Mouse (Mus musculus): Measurements from ENCODE around the gene Gm49358. TPM values are rescaled to one million over a fixed set of nuclear protein-coding genes. Genes with fewer than 3 reads are reported as not detected.

Gene Gm49358
- polyA plus RNA-seq, 1 experiment, result not detected

- TF ChIP-seq POLR2A (IDR thresholded peaks at IDR 0.05; ENCODE audit: extremely low read depth, insufficient read depth, low read length), result no peak
- no peak for TF ChIP-seq CTCF (IDR thresholded peaks at IDR 0.05; ENCODE audit: extremely low read depth, insufficient read depth, low read length)
- H3K27ac ChIP-seq (ENCODE audit: insufficient read depth, low read length), result no peak overlapping the region
- peaks cover 7% of the 10 kb centered on the region for H3K4me1 ChIP-seq (ENCODE audit: control insufficient read depth, insufficient read depth, low read length)
- no peak overlapping the region for H3K4me3 ChIP-seq (ENCODE audit: insufficient read depth, low read length)
Observed at GRCm38 (mm10) chr10:86785396-86785795, 21.6 kb downstream of the Gm49358 start.

GRCm38 (mm10) chr10:86786083-86786482, 22.3 kb downstream of the Gm49358 start:
- Histone ChIP-seq H3K4me1 (ENCODE audit: control insufficient read depth, insufficient read depth, low read length) (peaks cover 7% of the 10 kb centered on the region), H3K4me3 (ENCODE audit: insufficient read depth, low read length) (no peak overlapping the region), H3K27ac (ENCODE audit: insufficient read depth, low read length) (no peak overlapping the region)
- no peak for TF ChIP-seq POLR2A (IDR thresholded peaks at IDR 0.05; ENCODE audit: extremely low read depth, insufficient read depth, low read length)
- TF ChIP-seq CTCF (IDR thresholded peaks at IDR 0.05; ENCODE audit: extremely low read depth, insufficient read depth, low read length), result no peak

GRCm38 (mm10) chr10:86788193-86788592, 24.4 kb downstream of the Gm49358 start:
- Histone ChIP-seq H3K4me3 (ENCODE audit: insufficient read depth, low read length) (no peak overlapping the region), H3K27ac (ENCODE audit: insufficient read depth, low read length) (peak overlapping the region; percentile 18; the same call in 1 of the 2 replicates), H3K4me1 (ENCODE audit: control insufficient read depth, insufficient read depth, low read length) (peaks cover 7% of the 10 kb centered on the region)
- TF ChIP-seq CTCF (IDR thresholded peaks at IDR 0.05; ENCODE audit: extremely low read depth, insufficient read depth, low read length) (no peak), POLR2A (IDR thresholded peaks at IDR 0.05; ENCODE audit: extremely low read depth, insufficient read depth, low read length) (no peak)

GRCm38 (mm10) chr10:86789146-86789672, 25.4 kb downstream of the Gm49358 start:
- H3K27ac ChIP-seq (ENCODE audit: insufficient read depth, low read length), result no peak overlapping the region
- H3K4me1 ChIP-seq (ENCODE audit: control insufficient read depth, insufficient read depth, low read length), result peaks cover 8% of the 10 kb centered on the region
- no peak overlapping the region for H3K4me3 ChIP-seq (ENCODE audit: insufficient read depth, low read length)
- TF ChIP-seq POLR2A (IDR thresholded peaks at IDR 0.05; ENCODE audit: extremely low read depth, insufficient read depth, low read length) (no peak), CTCF (IDR thresholded peaks at IDR 0.05; ENCODE audit: extremely low read depth, insufficient read depth, low read length) (no peak)

GRCm38 (mm10) chr10:86791507-86792184, 27.9 kb downstream of the Gm49358 start:
- no peak overlapping the region for H3K27ac ChIP-seq (ENCODE audit: insufficient read depth, low read length)
- H3K4me3 ChIP-seq (ENCODE audit: insufficient read depth, low read length), result no peak overlapping the region
- TF ChIP-seq CTCF (IDR thresholded peaks at IDR 0.05; ENCODE audit: extremely low read depth, insufficient read depth, low read length), result no peak
- no peak for TF ChIP-seq POLR2A (IDR thresholded peaks at IDR 0.05; ENCODE audit: extremely low read depth, insufficient read depth, low read length)
- peaks cover 15% of the 10 kb centered on the region for H3K4me1 ChIP-seq (ENCODE audit: control insufficient read depth, insufficient read depth, low read length)

- Histone ChIP-seq H3K4me1 (ENCODE audit: control insufficient read depth, insufficient read depth, low read length) (peaks cover 8% of the 10 kb centered on the region), H3K27ac (ENCODE audit: insufficient read depth, low read length) (no peak overlapping the region), H3K4me3 (ENCODE audit: insufficient read depth, low read length) (no peak overlapping the region)
- TF ChIP-seq CTCF (IDR thresholded peaks at IDR 0.05; ENCODE audit: extremely low read depth, insufficient read depth, low read length), result no peak
- TF ChIP-seq POLR2A (IDR thresholded peaks at IDR 0.05; ENCODE audit: extremely low read depth, insufficient read depth, low read length), result no peak
Observed at GRCm38 (mm10) chr10:86793509-86793951, 29.8 kb downstream of the Gm49358 start.

- Histone ChIP-seq H3K27ac (ENCODE audit: insufficient read depth, low read length) (0 out of 2 replicates have a peak overlapping the region, but pooled peaks have one; percentile 9), H3K4me3 (ENCODE audit: insufficient read depth, low read length) (no peak overlapping the region), H3K4me1 (ENCODE audit: control insufficient read depth, insufficient read depth, low read length) (peaks cover 8% of the 10 kb centered on the region)
- TF ChIP-seq CTCF (IDR thresholded peaks at IDR 0.05; ENCODE audit: extremely low read depth, insufficient read depth, low read length), result no peak
- TF ChIP-seq POLR2A (IDR thresholded peaks at IDR 0.05; ENCODE audit: extremely low read depth, insufficient read depth, low read length), result no peak
Observed at GRCm38 (mm10) chr10:86794196-86794595, 30.4 kb downstream of the Gm49358 start.

GRCm38 (mm10) chr10:86794794-86795535, 31.2 kb downstream of the Gm49358 start:
- no peak overlapping the region for H3K4me3 ChIP-seq (ENCODE audit: insufficient read depth, low read length)
- H3K27ac ChIP-seq (ENCODE audit: insufficient read depth, low read length), result 0 out of 2 replicates have a peak overlapping the region, but pooled peaks have one; percentile 33
- peaks cover 8% of the 10 kb centered on the region for H3K4me1 ChIP-seq (ENCODE audit: control insufficient read depth, insufficient read depth, low read length)
- TF ChIP-seq POLR2A (IDR thresholded peaks at IDR 0.05; ENCODE audit: extremely low read depth, insufficient read depth, low read length) (no peak), CTCF (IDR thresholded peaks at IDR 0.05; ENCODE audit: extremely low read depth, insufficient read depth, low read length) (no peak)

- TF ChIP-seq POLR2A (IDR thresholded peaks at IDR 0.05; ENCODE audit: extremely low read depth, insufficient read depth, low read length) (no peak), CTCF (IDR thresholded peaks at IDR 0.05; ENCODE audit: extremely low read depth, insufficient read depth, low read length) (no peak)
- no peak overlapping the region for H3K27ac ChIP-seq (ENCODE audit: insufficient read depth, low read length)
Observed at GRCm38 (mm10) chr10:86796073-86796741, 32.4 kb downstream of the Gm49358 start.

More at GRCm38 (mm10) chr10:86796073-86796741, 32.4 kb downstream of the Gm49358 start:
- Histone ChIP-seq H3K4me1 (ENCODE audit: control insufficient read depth, insufficient read depth, low read length) (peaks cover 8% of the 10 kb centered on the region), H3K4me3 (ENCODE audit: insufficient read depth, low read length) (no peak overlapping the region)

Measured in cortical plate, adult 2 months (tissue).